Mouse (Mus musculus): ENCODE results near the gene Olfr914.

Gene Olfr914

DNA sequence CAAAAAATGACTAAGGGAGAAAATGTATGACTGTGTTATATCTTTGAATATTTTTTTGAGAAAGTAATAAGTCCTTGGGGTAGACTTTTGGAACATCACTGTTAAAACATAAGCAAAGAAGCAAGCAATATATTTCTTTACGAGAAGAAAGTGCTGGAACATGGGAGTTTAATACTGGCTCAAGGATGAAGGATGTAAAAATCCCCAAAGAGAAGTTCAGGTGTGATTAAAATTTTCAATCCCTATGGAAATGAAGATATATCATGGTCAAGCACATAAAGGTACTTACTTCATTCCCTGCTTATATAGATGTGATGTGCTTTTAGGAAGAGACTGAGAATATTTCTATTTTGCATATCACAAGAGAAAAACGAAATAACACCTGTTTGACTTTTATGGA lies at the start of gene Olfr914:
Olfr914 (plus strand) TSS at position 301 of the 400 bp plus-strand sequence.
- DNase-seq (ENCODE audit: extremely low spot score), result no peak

- DNase-seq (ENCODE audit: extremely low spot score), result no peak
These were observed 25.0 kb upstream of the Olfr914 start, which contains the start of gene Olfr912 for GRCm38 (mm10) chr9:38579878-38580277. Olfr912 (plus strand) TSS chr9:38580178.

- DNase-seq (ENCODE audit: extremely low spot score), result no peak
These were observed 13.8 kb upstream of the Olfr914 start for GRCm38 (mm10) chr9:38591056-38591455.

GRCm38 (mm10) chr9:38592459-38592858 lies 12.4 kb upstream of the Olfr914 start, which contains the start of gene Olfr913:
Olfr913 (plus strand) TSS chr9:38592759.
- no peak for DNase-seq (ENCODE audit: extremely low spot score)

DNA sequence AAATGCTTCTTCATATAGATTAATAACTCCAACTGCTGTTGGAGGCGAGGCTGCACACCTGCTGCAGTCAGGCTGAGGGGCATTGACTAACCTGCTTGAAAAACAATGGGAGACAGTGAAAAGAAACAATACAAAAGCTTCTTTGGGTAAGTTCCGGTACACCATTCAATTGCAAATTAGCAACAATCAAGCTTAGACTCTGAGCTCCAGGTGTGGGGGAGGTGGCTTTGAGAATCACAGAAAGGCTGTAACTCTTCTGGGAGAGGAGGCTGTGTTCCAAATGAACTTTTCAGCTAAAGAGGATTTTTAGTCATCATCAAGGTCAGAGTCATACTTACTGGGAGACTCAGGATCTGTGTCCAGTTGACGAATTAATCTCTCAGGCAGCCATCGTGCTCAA lies 27.5 kb downstream of the Olfr914 start:
- DNase-seq (ENCODE audit: extremely low spot score), result no peak

DNA sequence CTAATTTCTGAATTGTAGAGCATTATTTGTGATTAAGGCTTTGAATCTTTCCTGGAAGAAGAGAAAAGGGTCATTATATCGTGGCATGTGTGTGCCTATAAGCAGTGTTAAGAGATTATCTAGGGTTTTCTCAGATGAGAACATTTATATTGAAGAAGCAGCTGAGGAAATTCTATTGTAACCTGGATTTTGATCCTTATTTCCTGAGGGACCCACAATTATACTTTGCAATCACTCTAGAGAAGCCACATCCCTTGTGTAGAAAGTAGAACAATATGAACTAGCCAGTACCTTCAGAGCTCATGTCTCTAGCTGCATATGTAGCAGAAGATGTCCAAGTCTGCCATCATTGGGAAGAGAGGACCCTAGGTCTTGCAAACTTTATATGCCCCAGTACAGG lies 54.9 kb downstream of the Olfr914 start, which contains the start of gene Olfr916:
Olfr916 (minus strand) TSS at position 101 of the 400 bp plus-strand sequence.
- no peak for DNase-seq (ENCODE audit: extremely low spot score)
